Mouse (Mus musculus): Measurements from ENCODE around the gene Opcml.

- TF ChIP-seq CTCF (IDR thresholded peaks at IDR 0.05; ENCODE audit: low read depth) (no peak), EP300 (IDR thresholded peaks at IDR 0.05; ENCODE audit: low read depth) (no peak)
Observed at GRCm38 (mm10) chr9:28262021-28262420, 471.4 kb downstream of the Opcml start.
